Mouse (Mus musculus) embryonic fibroblast, embryonic 13.5 days (primary cell): ENCODE measurements at regions not wholly inside any gene's neighbourhood (a gene's known extent, or its start where the extent isn't known, plus 50 kb on each side); places are given as distances from the start of the nearest gene placed in this dataset.

Experiments
- CTCF ChIP-seq: IDR thresholded peaks from 2 replicates; pipeline ENCODE4 v1.5.1; 2011; ENCODE audit warnings: mild to moderate bottlenecking, control low read depth, low read length, moderate library complexity, borderline replicate concordance; ENCODE audit not compliant: insufficient read depth
- POLR2A ChIP-seq: IDR thresholded peaks from 2 replicates; pipeline ENCODE4 v1.6.1; 2011; ENCODE audit warnings: low read depth, mild to moderate bottlenecking, control low read depth, low read length, moderate library complexity

DNA sequence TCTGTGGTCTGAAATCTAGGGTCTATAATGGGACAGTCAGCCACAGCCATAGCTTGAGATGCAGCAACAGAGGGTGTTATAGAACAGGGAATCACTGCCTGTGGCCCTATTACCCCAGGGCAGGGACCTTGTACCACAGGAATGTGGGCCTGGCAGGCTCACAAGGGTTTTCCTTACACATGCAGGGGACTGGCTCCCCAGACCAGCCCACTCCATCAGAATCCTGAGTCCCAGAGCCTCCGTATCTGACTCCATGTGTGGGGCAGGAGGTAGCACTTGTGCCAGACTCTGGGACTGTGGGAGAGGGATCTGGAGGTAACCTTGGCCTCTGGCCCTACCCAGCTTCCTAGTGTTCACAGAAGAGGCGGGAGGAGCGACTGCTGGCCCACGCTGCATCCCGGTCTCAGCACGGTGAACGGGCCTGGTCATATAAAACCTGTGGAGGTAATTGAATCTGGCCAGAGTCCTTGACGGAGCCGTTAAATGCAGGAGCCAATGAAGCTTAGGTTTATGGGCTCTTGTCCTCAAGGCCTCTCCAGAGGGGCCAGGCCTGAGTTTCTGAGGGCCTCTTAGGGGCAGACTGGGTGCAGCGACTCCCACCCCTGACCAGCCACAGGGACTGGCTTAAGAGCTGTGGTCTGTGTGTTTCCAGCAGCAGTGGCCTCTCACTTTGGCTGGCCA, 119.4 kb downstream of the Kif26a start:
- TF ChIP-seq CTCF, result no peak
- no peak for TF ChIP-seq POLR2A
